Mouse (Mus musculus): Measurements from ENCODE around the gene Cep72. TPM values are rescaled to one million over a fixed set of nuclear protein-coding genes. Genes with fewer than 3 reads are reported as not detected.
A peak's percentile ranks its signal among the peaks of the same experiment; 100 is the strongest.
"Not testable (repeated sequence)": the region's sequence is repeated elsewhere in the genome, so short reads cannot be mapped to it uniquely, and the experiment has no call there.

Gene Cep72
- polyA plus RNA-seq, 1 experiment from 2014 or later: 15.7 TPM

DNA sequence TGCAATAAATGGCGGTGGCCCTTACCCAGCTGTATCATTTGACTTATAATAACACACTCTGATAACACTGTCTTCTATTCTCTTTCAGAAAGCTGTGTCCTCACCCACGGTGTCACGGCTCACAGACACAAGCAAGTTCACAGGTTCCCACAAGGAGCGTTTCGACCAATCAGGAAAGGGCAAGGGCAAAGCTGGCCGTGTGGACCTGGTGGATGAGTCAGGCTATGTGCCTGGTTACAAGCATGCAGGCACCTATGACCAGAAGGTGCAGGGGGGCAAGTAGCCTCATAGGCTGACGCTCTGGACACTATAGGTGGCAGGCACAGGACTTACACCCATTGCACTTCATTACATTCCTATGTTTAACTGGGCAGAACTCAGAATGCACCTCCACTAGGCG, 31.0 kb downstream of the Cep72 start:
- no peak for DNase-seq (ENCODE audit: low spot score)

DNA sequence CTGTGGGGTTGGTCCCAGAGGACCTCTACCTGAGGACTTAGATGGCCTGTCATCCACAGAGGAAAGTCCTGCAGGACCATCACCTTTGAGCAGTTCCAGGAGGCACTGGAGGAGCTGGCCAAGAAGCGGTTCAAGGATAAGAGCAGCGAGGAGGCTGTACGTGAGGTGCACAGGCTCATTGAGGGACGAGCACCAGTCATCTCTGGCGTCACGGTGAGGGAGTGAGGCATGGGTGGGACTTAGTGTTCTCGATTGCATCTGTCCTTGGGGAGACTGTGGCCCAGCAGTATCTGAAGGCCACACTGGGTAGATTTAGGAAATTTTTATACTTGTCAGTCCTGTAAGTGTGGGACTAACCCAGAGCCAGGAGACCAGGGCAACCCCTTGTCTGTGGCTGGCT, 31.4 kb downstream of the Cep72 start:
- DNase-seq (ENCODE audit: low spot score): no peak

DNA sequence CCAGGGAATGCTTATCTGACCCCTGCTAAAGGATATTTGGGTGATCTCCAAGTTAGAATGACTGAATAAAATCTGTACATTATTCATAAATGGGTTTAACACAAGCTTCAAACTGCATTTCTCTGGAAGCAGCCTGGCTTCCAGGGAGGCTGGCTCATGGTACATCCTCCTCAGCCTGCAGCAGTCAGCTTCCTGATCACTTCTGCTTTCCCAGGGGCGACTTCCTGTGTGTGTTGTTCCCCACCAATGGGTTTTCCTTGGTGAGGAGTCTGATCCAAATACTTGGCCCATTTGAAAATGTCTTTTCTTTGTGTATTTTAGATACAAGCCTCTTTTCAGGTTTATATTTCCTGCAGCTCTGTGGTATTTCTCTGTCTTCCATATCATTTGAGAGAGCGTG, 33.1 kb downstream of the Cep72 start:
- no peak for DNase-seq (ENCODE audit: low spot score)

DNA sequence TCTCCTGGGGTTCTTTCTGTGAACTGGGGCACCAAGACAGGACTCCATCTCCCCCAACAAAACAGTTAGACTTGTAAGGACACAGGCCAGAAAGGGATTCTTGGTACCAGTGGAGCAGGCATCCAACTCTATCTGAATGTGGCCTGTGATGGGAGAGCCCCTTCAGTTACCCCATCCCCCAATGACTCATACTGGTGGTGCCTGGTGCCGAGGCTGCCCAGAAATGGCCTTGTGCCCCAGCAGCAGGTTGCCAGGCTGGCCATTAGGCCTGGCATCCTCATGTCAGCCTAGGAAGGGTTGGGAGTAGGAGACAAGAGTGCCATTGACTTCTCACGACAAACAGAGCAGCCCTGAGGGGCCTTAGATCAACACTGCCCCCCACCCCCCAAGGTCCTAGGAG, 34.0 kb downstream of the Cep72 start:
- DNase-seq (ENCODE audit: low spot score): no peak

DNA sequence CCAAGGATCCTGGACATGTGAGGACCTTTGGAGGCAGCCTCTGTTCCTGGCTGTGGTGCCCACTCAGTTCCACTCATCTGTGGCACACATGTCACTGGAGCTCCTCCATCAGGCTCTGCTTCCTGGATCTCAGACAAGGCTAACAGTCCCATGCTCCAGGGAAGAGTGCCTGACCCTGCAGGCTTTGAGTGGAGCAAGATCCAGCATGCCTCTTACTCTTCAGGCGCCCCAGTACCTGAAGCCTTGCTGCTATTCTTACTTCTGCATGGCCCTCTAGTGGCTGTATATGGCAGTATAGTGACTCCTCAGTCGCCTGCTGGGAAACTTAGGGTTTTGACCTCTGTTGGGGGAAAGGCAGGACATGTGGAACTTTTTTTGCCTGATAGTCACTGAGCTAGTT, 35.9 kb downstream of the Cep72 start:
- peak; percentile 29 for DNase-seq (ENCODE audit: low spot score)

DNA sequence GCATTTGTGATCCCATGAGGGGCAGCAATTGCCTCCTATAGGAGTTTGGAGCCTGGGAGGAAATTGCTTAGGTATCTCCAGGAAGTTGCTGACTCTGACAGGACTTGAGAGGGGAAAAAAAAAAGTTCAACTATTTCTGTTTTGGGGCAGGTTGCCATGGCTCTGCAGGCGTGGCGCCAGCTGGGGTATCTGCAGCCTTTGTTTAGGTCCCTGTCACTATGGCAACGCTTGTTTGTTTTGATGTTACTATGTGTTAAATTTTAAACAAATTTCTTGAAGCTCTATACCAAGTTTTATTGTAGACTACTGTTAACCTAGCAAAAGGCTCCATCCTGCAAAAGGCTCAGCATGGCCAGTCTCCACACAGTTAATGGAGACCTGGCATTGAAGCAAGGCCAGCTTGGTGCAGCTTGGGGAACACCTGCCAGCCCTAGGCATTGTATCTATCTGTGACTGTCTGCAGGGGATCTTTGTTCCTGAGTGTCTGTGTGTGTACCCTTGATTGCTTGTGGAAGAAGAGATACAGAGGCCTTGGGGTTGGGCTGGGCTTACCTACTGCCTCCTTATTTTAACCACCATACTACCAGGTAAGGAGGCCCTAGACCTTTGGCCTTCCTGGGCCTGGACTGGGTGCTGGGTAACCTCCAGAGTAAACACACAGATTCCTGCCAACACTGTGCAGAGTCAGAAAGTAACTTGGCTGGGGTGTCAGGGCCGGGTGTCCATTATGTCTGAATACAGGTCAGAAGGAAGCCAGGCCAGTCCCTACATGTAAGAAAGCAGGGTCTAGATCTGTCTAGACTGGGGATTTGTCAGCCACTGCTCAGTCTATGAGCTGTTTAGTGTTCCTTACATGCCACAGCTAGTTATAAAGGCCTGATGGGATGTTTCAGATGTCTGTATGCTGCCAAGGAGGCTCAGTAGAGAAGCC, 36.7 kb downstream of the Cep72 start:
- peak; percentile 33 for DNase-seq (ENCODE audit: low spot score)

DNA sequence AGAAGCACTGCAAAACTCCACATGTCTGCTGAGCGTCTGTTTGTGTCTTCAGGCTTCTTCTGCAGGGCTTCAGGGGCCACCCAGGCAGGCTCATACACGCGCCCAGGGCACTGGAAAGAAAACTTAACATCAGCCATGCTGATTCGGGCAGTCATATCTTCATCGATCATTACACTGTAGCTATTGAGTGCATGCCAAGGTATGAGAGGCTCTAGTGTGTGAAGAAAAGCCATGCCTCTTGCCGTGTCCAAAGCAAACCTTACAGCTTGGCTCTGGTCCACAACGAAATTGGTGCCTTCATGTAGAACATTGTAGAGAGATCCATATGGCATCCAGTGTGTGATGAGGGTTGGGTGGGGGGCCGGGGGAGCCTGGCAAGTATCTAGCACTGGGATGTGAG, 43.1 kb downstream of the Cep72 start:
- not testable (repeated sequence) for DNase-seq (ENCODE audit: low spot score)

DNA sequence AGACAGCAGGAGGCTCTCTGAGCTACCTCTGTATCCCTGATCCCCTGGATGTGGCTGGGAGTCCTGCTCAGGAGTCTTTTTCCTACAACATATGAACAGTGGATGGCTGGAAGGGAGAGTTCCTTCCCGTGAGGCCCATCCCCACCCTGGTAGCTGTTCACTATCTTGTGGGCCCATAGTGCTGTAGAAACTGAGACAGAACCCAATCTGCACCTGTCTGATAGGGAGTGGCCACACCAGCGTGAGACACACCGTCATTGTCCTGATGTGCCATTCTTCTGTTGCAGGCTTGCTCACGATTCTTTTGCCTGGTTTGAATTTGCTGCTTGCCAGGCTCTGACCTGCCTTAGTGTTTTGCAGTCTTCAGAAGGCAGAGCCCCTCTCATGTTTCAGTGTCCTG, 44.7 kb downstream of the Cep72 start:
- DNase-seq (ENCODE audit: low spot score): no peak

DNA sequence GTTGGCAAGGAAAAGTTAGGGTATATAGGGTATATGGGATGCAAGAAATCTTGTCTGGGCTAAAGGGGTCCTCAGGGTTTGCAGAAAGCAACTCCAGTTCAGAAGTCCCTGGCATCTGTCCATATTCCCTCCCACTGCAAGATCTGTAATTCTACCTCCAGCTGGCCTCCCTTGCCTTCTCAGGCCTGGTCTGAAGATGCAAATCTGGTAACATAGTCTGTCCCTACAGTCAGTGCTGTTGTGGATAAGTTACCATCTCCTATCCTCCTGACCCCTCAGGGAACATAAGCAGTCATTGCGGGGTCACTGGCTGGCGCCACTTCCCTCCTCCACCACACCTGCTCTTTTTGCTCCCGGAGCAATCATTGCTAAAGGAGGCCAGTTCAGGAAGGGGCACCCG, 46.2 kb downstream of the Cep72 start:
- DNase-seq (ENCODE audit: low spot score): no peak

DNA sequence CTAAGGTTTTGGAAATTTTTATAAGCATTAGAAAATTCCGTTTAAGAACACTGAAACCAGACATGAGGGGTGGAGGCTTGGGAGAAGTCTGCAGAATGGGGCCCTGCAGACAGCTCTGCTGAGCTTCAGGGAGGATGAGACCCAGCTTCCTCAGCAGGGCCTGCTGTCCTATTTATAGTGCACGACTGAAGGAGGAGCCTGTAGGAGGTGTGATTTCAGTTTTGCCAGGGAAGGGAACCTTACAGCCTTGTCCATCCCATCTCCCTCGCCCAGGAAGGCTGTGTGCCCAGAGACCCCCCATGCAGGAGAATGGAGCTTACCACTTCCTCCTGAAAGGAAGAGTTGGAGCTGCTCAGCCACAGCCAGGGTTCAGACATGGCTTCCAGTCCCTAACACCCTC, 51.4 kb downstream of the Cep72 start:
- DNase-seq (ENCODE audit: low spot score): no peak

DNA sequence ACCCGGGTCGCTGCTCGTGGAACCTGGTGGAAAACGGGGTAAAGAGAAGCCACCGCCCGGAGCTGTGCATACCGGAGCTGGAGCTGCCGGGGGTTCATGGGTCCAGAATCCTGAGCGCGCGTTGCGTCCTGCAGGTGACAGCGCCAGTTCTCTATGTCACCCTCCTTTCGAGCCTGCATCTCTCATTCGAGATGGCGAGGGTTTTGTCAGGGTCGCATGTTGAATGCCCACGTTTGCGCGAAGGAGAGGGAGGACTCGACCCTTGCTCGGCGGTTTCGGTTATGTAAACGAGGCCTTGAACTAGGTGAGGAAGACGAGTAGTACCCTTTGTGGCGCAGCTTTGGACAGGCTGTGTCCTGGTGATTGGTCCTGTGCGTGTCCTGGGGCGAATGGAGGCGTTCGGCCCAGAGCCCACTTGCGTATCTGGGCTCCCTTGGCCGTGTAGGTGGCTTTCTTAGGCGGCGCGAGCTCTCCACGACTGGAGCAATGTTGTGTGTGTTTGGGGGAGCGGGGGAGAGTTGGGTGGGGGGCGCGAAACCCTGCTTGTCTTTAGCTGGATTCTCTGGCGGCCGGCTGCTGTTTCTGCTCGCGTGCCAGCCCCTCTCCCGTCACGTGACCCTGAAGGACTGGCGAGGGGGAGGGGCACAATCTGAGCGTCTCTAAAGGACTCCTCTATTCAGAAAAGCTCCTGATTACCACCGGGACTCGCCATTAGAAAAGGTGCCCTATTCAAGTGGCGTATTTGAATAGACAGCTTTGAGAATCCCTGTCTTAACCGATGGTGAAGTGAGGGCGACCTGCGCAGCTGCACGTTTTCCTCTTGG, 52.1 kb downstream of the Cep72 start:
- peak; percentile 35 for DNase-seq (ENCODE audit: low spot score)

DNA sequence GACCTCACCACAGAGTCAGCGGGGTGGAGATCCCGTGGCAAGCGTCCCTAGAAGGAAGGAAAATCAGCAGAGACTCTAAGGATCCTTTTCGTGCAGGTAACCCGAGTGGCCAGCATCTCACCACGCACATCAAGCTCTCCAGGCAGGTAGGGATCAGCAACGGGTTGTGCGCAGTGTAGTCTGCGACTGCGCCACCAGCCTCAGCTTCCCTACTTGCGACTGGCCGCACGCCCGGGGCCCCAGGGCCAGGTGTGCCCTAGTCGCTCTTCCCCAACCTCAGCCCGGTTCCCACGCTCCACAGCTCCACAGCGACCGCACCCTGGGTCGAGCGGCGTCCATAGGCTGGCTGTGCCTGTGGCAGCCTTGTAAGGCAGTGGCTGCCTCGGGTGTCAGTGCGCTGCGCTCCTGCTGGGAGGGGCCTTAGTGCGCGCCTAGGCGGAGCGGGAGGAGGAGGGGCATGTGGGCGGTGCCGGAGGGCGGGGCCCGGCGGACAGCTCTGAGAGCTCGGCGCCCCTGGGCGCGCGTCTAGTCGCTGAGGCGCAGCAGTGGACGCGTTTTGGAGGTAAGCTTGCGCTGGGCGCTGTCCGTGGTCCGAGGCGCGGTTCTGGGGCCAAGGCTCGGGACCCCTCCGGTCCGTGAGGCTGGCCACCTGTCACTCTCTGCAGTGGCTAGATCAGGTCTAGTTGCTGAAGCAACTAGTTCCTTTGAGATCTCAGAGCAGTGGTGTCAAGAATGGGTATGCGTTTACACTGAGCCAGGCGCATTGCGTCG, 53.0 kb downstream of the Cep72 start, which contains the start of gene Tppp:
Gene Tppp, plus strand, starts transcription at position 460 of the 771 bp plus-strand sequence.
- peak; percentile 90 for DNase-seq (ENCODE audit: low spot score)

DNA sequence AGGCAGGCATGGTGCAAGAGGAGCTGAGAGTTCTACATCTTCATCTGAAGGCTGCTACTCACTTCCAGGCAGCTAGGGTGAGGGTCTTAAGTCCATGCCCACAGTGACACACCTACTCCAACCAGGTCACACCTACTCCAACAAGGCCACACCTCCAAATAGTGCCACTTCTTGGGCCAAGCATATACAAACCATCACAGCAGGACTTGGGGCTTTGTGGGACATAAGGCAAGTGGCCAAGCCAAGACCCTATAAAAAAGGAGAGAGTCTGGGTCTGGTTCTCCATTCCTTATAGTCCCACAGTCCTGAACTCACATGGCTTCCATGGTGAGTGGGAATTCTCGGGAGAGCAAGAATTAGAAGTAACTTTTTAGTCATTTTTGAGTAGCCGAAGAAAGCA, 53.9 kb downstream of the Cep72 start:
- not testable (repeated sequence) for DNase-seq (ENCODE audit: low spot score)

DNA sequence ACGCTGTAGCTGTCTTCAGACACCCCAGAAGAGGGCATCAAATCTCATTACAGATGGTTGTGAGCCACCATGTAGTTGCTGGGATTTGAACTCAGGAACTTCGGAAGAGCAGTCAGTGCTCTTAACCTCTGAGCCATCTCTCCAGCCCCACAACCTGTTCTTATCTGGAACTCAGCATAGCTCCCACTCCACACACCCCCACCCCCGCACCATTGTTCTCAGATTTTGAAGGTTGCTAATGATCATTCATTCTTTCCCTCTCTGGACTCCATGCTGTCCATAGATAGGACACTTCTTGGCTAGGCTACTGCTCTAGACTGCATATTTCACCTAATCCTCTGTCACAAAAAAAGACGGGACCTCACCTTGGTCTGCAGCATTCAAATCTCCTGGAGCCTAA, 55.2 kb downstream of the Cep72 start:
- not testable (repeated sequence) for DNase-seq (ENCODE audit: low spot score)

DNA sequence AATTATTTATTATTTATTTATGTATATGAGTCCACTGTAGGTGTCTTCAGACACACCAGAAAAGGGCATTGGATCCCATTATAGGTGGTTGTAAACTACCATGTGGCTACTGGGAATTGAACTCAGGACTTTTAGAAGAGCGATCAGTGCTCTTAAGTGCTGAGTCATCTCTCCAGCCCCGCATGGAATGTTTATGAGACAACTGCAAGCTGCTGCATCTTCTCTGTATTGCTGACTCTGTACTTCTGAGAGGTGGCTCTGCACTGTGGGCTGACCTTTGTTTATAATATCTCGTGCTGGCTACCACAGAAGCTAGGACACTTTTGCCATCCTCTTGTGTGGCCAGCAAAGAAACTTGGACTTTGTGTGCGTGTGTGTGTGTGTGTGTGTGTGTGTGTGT, 60.6 kb downstream of the Cep72 start:
- DNase-seq (ENCODE audit: low spot score): no peak

DNA sequence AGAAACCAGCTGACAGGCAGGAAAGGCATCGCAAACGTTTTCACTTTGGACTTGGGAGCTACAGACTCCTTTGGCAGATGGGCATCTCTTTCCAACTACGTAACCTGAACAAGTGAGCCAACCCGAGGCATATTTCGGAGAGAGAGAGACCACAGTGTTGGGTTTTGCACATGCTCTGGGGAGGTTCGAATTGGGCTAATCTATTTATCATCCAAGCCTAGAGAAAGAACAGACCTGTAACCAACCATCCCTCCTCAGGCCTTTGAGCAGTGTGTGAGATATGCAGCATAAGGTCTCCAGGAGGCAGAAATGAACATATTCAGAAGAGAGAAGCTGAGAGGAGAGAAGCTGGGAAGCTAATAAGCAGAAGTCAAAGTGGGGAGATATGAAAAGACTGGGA, 61.1 kb downstream of the Cep72 start:
- no peak for DNase-seq (ENCODE audit: low spot score)

DNA sequence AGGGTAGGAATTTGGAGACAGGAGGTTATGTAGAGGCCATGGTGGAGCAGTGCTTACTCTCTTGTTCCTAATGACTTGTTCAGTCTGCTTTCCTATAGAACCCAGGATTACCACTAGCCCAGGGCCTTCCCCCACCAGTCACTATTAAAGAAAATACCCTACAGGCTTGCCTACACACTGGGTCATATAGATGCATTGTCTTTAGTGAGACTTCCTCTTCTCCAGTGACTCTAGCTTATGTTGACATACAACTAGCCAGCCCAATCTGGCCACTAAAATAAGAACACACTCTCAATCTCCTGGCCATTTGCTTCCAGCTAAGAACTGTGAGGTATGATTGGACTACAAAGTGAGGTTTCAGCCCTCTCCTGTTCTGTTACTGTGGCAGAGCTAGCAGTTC, 61.6 kb downstream of the Cep72 start:
- DNase-seq (ENCODE audit: low spot score): no peak

DNA sequence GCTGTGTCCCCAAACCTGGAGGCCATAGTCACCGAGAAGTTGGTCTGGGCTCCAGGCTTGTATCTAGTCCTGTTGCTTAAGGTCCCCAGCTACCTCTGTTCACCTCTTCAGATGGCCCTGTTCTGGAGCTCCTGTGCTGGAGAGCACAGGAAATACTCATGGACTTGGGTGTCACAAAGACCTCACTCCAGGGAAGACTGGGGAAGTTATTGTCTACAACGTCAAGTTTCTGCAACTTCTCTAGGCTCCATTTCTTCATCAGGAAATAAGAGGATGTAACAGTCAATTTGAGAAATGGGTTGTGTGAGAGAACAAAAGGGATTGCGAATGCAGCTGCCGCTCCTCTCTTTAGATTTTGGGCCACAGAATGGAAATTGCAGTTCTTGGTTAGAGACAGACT, 65.6 kb downstream of the Cep72 start:
- DNase-seq (ENCODE audit: low spot score): no peak

DNA sequence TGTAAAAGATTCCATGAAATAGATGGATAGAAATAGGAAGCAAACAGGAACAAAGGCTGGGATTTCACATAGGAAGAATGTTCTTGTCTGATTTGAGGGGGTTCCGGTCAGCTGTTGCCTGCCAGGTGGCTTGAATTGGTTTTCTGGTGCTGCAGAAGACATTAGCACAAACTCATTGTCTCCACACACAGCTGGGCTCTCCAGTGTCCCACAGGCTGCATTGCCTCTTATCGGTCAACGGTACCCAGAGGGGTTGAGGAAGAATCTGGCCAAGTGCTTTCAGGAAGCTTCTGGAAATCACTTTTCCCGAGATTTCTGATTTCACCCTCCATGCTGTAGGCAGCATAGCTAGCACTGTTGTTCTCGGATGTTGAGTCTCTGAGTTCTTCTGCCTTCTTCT, 70.8 kb downstream of the Cep72 start:
- no peak for DNase-seq (ENCODE audit: low spot score)

DNA sequence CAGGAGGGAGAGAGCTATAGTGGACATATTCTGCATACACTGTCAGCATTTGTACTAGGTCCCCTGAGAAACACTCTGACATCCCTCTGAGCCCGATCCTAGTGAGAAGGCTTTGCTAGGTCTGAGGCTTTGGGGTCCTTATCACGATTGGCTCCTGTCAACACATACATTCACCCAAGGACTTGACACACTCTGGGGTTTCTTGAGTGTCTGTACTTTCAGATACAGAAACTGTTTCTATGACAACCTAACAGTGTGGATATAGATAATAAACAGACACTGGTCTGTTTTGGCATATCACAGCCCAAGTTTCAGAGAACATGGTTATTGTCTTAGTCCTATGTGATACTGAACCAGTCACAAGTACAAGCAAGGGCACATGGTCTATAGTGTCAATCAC, 71.3 kb downstream of the Cep72 start:
- no peak for DNase-seq (ENCODE audit: low spot score)

DNA sequence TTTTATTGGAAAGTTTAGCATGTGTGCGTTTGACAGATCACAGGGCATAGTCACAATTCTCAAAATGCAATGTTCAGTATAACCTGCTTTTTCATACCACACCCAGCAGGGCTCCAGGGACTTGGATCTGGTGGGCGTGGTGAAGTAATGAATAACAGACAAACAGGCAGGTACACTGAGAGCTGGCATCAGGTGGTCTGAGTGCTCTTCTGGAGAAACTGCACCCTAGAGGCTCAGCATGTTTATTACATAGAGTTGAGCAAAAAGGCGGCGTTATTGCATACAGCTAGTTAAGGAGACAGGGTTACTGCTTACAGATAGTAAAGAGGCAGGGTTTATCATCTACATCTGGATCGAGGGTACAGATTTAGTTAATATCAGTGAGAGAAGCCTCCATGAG, 71.8 kb downstream of the Cep72 start:
- DNase-seq (ENCODE audit: low spot score): no peak

Data from thymus, postnatal 0 days (tissue).